Mouse (Mus musculus) left cerebral cortex, postnatal 10 days (tissue): ENCODE results near the gene Lrch3. TPM values are rescaled to one million over a fixed set of nuclear protein-coding genes. Genes with fewer than 3 reads are reported as not detected.

Experiments used
- DNase-seq, 2 experiments: peaks; one replicate each; pipeline ENCODE4 v3.0.0; 2021 to 2022; ENCODE audit warnings: low spot score in 2 of 2, mixed read lengths in 1 of 2; ENCODE audit errors: extremely low spot score in 1 of 2
- intact Hi-C: fragments of 180-260 bp; cut with DNase I; formaldehyde crosslinking; loops from one replicate; pipeline ENCODE4 v1.15.1; 2025
- total RNA-seq, 2 experiments: library from RNA; stranded (reverse); gene quantifications; 2 replicates each; pipeline ENCODE4 v1.2.3; 2021

The Lrch3 gene
- total RNA-seq, 2 experiments from 2014 or later, result 28.9 to 32.4 TPM

DNA sequence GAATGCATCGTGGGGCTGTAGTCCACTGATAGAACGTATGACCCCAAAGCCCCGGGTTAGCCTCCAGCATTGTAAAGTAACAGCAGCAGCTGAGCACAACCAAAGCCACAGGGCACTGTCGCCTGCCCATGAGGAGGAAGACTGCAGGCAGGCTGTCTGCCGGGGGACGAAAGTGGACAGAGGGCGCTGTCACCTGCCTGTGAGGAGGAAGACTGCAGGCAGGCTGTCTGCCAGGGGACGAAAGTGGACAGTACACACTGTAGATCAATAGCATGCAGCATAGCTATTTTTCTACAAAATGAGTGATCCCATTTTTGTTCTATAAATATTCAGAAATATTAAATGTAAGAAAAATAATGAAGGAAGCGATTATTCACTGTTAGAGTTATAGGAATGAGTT, 150.7 kb downstream of the Lrch3 start:
- DNase-seq, result no peak
- intact Hi-C loops, result loop anchor here (5.0 kb wide), 2 partner anchors 88 to 678 kb away; no protein-coding TSS in a partner anchor

Other genes with a start within 250 kb of the Lrch3 start
- gene Muc4, start 178.2 kb upstream of the Lrch3 start, total RNA-seq, result not detected
- not detected for gene Muc20, start 116.7 kb upstream of the Lrch3 start, total RNA-seq
- gene Smbd1, start 103.6 kb upstream of the Lrch3 start, total RNA-seq, result not detected
- gene Fyttd1, start 36.6 kb upstream of the Lrch3 start, total RNA-seq, result 100 to 1,000 TPM; 138 to 145 TPM
- 10 to 100 TPM; 59.9 to 60.6 TPM for gene Rubcn, start 36.3 kb upstream of the Lrch3 start, total RNA-seq
- 1 to 10 TPM; 6.0 to 9.7 TPM for gene Iqcg, start 142.1 kb downstream of the Lrch3 start, total RNA-seq
- 100 to 1,000 TPM; 258 to 270 TPM for gene Rpl35a, start 142.4 kb downstream of the Lrch3 start, total RNA-seq
- 10 to 100 TPM; 20.1 to 24.2 TPM for gene Lmln, start 148.4 kb downstream of the Lrch3 start, total RNA-seq